Mouse (Mus musculus) liver, embryonic 11.5 days (tissue): ENCODE measurements at regions not wholly inside any gene's neighbourhood (a gene's known extent, or its start where the extent isn't known, plus 50 kb on each side); places are given as distances from the start of the nearest gene placed in this dataset.
A peak's percentile ranks its signal among the peaks of the same experiment; 100 is the strongest.

Source experiments
- ATAC-seq: fragments of 200-750 bp; cut with Nextera tagmentation; replicated peaks from 2 replicates; pipeline ENCODE4 v1.8.0; 2017; ENCODE audit warnings: moderate number of reproducible peaks, mild to moderate bottlenecking, moderate TSS enrichment, moderate library complexity; ENCODE audit not compliant: low FRiP score
- DNase-seq: peaks from one replicate; pipeline ENCODE4 v3.0.0-alpha.2; 2017; ENCODE audit warnings: low spot score
- H3K27ac ChIP-seq: fragments of 300-500 bp; sonication (generic); 2 replicates; pipeline ENCODE4 v1.5.1; 2014; ENCODE audit warnings: mild to moderate bottlenecking, low read depth, low read length, control low read depth
- H3K27me3 ChIP-seq: fragments of 300-500 bp; sonication (generic); replicated peaks from 2 replicates; pipeline ENCODE4 v1.6.1; 2014; ENCODE audit warnings: low read length, mixed read lengths; ENCODE audit not compliant: control insufficient read depth, insufficient read depth
- H3K36me3 ChIP-seq: fragments of 300-500 bp; sonication (generic); 2 replicates; pipeline ENCODE4 v1.6.1; 2014; ENCODE audit warnings: mild to moderate bottlenecking, low read length, moderate library complexity, mixed read lengths; ENCODE audit not compliant: control insufficient read depth, insufficient read depth
- H3K4me1 ChIP-seq: fragments of 300-500 bp; sonication (generic); replicated peaks from 2 replicates; pipeline ENCODE4 v1.6.1; 2014; ENCODE audit warnings: low read length, mixed read lengths; ENCODE audit not compliant: control insufficient read depth, insufficient read depth
- H3K4me2 ChIP-seq: fragments of 300-500 bp; sonication (generic); 2 replicates; pipeline ENCODE4 v1.6.1; 2014; ENCODE audit warnings: mild to moderate bottlenecking, control low read depth, moderate library complexity
- H3K4me3 ChIP-seq: fragments of 300-500 bp; sonication (generic); 2 replicates; pipeline ENCODE4 v1.5.1; 2014; ENCODE audit warnings: low read depth, low read length, control low read depth
- H3K9ac ChIP-seq: fragments of 300-500 bp; sonication (generic); 2 replicates; pipeline ENCODE4 v1.6.1; 2014; ENCODE audit warnings: low read depth, low read length, control low read depth
- H3K9me3 ChIP-seq: fragments of 300-500 bp; sonication (generic); 2 replicates; pipeline ENCODE4 v1.6.1; 2016; ENCODE audit warnings: low read length, inconsistent platforms, mixed read lengths; ENCODE audit not compliant: control insufficient read depth
- WGBS: fragments of 180-500 bp; shearing (Covaris S2); extraction: QIAGEN DNeasy Blood & Tissue Kit; methylation state at CpG from one replicate; pipeline ENCODE4 v1.1.7; 2014; 5-methylcytosine and 5-hydroxymethylcytosine counted together

GRCm38 (mm10) chr4:125917210-125917609 is 107.1 kb upstream of the Csf3r start:
- H3K36me3 ChIP-seq, result no peaks in the 10 kb centered on the region
- H3K4me1 ChIP-seq, result no peaks in the 10 kb centered on the region
- H3K9me3 ChIP-seq, result no peaks in the 10 kb centered on the region
- WGBS, result 52% methylated on average over 6 of the region's 6 CpGs
- H3K27ac ChIP-seq, result no peak overlapping the region
- ATAC-seq (no peak), DNase-seq (no peak)
- no peak overlapping the region for H3K4me3 ChIP-seq
- peaks cover 13% of the 10 kb centered on the region for H3K27me3 ChIP-seq
- no peak overlapping the region for H3K4me2 ChIP-seq
- no peak overlapping the region for H3K9ac ChIP-seq

- no peaks in the 10 kb centered on the region for H3K36me3 ChIP-seq
- WGBS, result 12% methylated on average over 19 of the region's 19 CpGs
- H3K27me3 ChIP-seq, result peaks cover 9% of the 10 kb centered on the region
- peak overlapping the region; percentile 33; the same call in 1 of the 2 replicates for H3K4me2 ChIP-seq
- no peak overlapping the region for H3K9ac ChIP-seq
- no peaks in the 10 kb centered on the region for H3K4me1 ChIP-seq
- DNase-seq, result peak; percentile 53
- ATAC-seq, result no peak
- no peaks in the 10 kb centered on the region for H3K9me3 ChIP-seq
- peak overlapping the region; percentile 32; the same call in 1 of the 2 replicates for H3K27ac ChIP-seq
- no peak overlapping the region for H3K4me3 ChIP-seq
These were observed 102.6 kb upstream of the Csf3r start for GRCm38 (mm10) chr4:125921550-125922316.

- no peak overlapping the region for H3K4me3 ChIP-seq
These were observed 102.0 kb upstream of the Csf3r start for GRCm38 (mm10) chr4:125922317-125922878.

GRCm38 (mm10) chr4:125923225-125923624 is 101.1 kb upstream of the Csf3r start:
- Histone ChIP-seq H3K27me3 (peaks cover 4% of the 10 kb centered on the region; the same call in 1 of the 2 replicates), H3K36me3 (no peaks in the 10 kb centered on the region)
- no peak for ATAC-seq

More at GRCm38 (mm10) chr4:125922317-125922878, 102.0 kb upstream of the Csf3r start:
- no peaks in the 10 kb centered on the region for H3K36me3 ChIP-seq
- H3K9ac ChIP-seq, result no peak overlapping the region
- H3K9me3 ChIP-seq, result no peaks in the 10 kb centered on the region
- H3K4me2 ChIP-seq, result no peak overlapping the region
- peaks cover 4% of the 10 kb centered on the region; the same call in 1 of the 2 replicates for H3K27me3 ChIP-seq
- no peak for DNase-seq
- no peak overlapping the region; the same call in 1 of the 2 replicates for H3K27ac ChIP-seq
- 21% methylated on average over 11 of the region's 11 CpGs for WGBS
- ATAC-seq, result no peak
- H3K4me1 ChIP-seq, result no peaks in the 10 kb centered on the region

GRCm38 (mm10) chr4:125928196-125928595 is 96.2 kb upstream of the Csf3r start:
- no peaks in the 10 kb centered on the region for H3K9me3 ChIP-seq
- H3K4me1 ChIP-seq, result no peaks in the 10 kb centered on the region; the same call in 1 of the 2 replicates
- no peak for ATAC-seq
- 0 out of 2 replicates have a peak, but pooled peaks cover 2% of the 10 kb centered on the region for H3K27me3 ChIP-seq
- WGBS, result 58% methylated on average over 4 of the region's 4 CpGs
- no peak overlapping the region for H3K9ac ChIP-seq
- no peak overlapping the region for H3K27ac ChIP-seq
- DNase-seq, result no peak
- no peak overlapping the region for H3K4me2 ChIP-seq
- H3K4me3 ChIP-seq, result no peak overlapping the region
- no peaks in the 10 kb centered on the region for H3K36me3 ChIP-seq

More at GRCm38 (mm10) chr4:125923225-125923624, 101.1 kb upstream of the Csf3r start:
- WGBS, result 45% methylated on average over 7 of the region's 7 CpGs
- H3K4me3 ChIP-seq, result no peak overlapping the region
- H3K9me3 ChIP-seq, result no peaks in the 10 kb centered on the region
- H3K4me1 ChIP-seq, result no peaks in the 10 kb centered on the region
- no peak overlapping the region for H3K9ac ChIP-seq
- no peak overlapping the region for H3K27ac ChIP-seq
- H3K4me2 ChIP-seq, result no peak overlapping the region
- no peak for DNase-seq

GRCm38 (mm10) chr4:125929122-125929772 is 95.1 kb upstream of the Csf3r start:
- 0 out of 2 replicates have a peak, but pooled peaks cover 2% of the 10 kb centered on the region for H3K27me3 ChIP-seq
- no peak for ATAC-seq
- no peak overlapping the region for H3K4me3 ChIP-seq
- H3K36me3 ChIP-seq, result no peaks in the 10 kb centered on the region
- H3K9me3 ChIP-seq, result no peaks in the 10 kb centered on the region
- no peak for DNase-seq
- no peak overlapping the region for H3K27ac ChIP-seq
- no peak overlapping the region for H3K4me2 ChIP-seq
- H3K9ac ChIP-seq, result no peak overlapping the region
- 54% methylated on average over 17 of the region's 17 CpGs for WGBS
- no peaks in the 10 kb centered on the region; the same call in 1 of the 2 replicates for H3K4me1 ChIP-seq

- WGBS, result 57% methylated on average over 10 of the region's 10 CpGs
- H3K27ac ChIP-seq, result no peak overlapping the region
- no peaks in the 10 kb centered on the region for H3K36me3 ChIP-seq
- 0 out of 2 replicates have a peak, but pooled peaks cover 2% of the 10 kb centered on the region for H3K27me3 ChIP-seq
- no peak overlapping the region for H3K9ac ChIP-seq
- no peak overlapping the region for H3K4me2 ChIP-seq
- H3K4me3 ChIP-seq, result no peak overlapping the region
- H3K4me1 ChIP-seq, result no peaks in the 10 kb centered on the region; the same call in 1 of the 2 replicates
- DNase-seq (no peak), ATAC-seq (no peak)
- no peaks in the 10 kb centered on the region for H3K9me3 ChIP-seq
These were observed 93.6 kb upstream of the Csf3r start for GRCm38 (mm10) chr4:125930764-125931163.

- H3K4me1 ChIP-seq, result no peaks in the 10 kb centered on the region; the same call in 1 of the 2 replicates
- DNase-seq (no peak), ATAC-seq (no peak)
- no peak overlapping the region for H3K4me2 ChIP-seq
- H3K4me3 ChIP-seq, result no peak overlapping the region
- no peak overlapping the region for H3K9ac ChIP-seq
- no peak overlapping the region for H3K27ac ChIP-seq
- H3K27me3 ChIP-seq, result 0 out of 2 replicates have a peak, but pooled peaks cover 2% of the 10 kb centered on the region
- WGBS, result 45% methylated on average over 6 of the region's 6 CpGs
- H3K36me3 ChIP-seq, result no peaks in the 10 kb centered on the region
- H3K9me3 ChIP-seq, result no peaks in the 10 kb centered on the region
These were observed 93.0 kb upstream of the Csf3r start for GRCm38 (mm10) chr4:125931321-125931720.
